Mouse (Mus musculus): ENCODE measurements around the gene Tgm4. TPM values are rescaled to one million over a fixed set of nuclear protein-coding genes. Genes with fewer than 3 reads are reported as not detected.
A peak's percentile ranks its signal among the peaks of the same experiment; 100 is the strongest.

The Tgm4 gene
- polyA plus RNA-seq, 2 experiments: 0.02 to 0.18 TPM

GRCm38 (mm10) chr9:123112805-123113521 lies 78.4 kb downstream of the Tgm4 start, which contains the start of the genes Zdhhc3 and Exosc7:
Gene Zdhhc3, minus strand, starts transcription at chr9:123113205.
Gene Exosc7, plus strand, starts transcription at chr9:123113215.
- peak; percentile 20; the same call in 1 of the 2 replicates for TF ChIP-seq CTCF (IDR thresholded peaks at IDR 0.05; ENCODE audit: low read depth)
- no peak for TF ChIP-seq EP300 (IDR thresholded peaks at IDR 0.05; ENCODE audit: low read depth)
- DNase-seq (ENCODE audit: low read depth in 3 of 3, low spot score in 3 of 3) (peak; percentile 77 to 82 (median 78)), ATAC-seq (ENCODE audit: insufficient read depth) (peak; percentile 95)
- no peaks in the 10 kb centered on the region; the same call in none of the 2 replicates for H3K36me3 ChIP-seq (replicated peaks; ENCODE audit: control insufficient read depth, insufficient read depth, low read depth)
- no peaks in the 10 kb centered on the region for H3K27me3 ChIP-seq (ENCODE audit: control insufficient read depth, insufficient read depth, low read length)
- peak within 1 kb of the TSS; percentile 68 to 78 for H3K4me3 ChIP-seq (ENCODE audit: insufficient read depth in 1 of 2, low read depth in 2 of 2, low read length in 2 of 2)
- H3K9me3 ChIP-seq (ENCODE audit: control insufficient read depth, low read length): no peaks in the 10 kb centered on the region
- under 1% methylated on average over 79 of the region's 79 CpGs for WGBS (ENCODE audit: insufficient replicate concordance)
- H3K4me1 ChIP-seq (replicated peaks; ENCODE audit: control insufficient read depth in 2 of 2, insufficient read depth in 2 of 2, low read length in 1 of 2): peaks cover 15 to 17% of the 10 kb centered on the region in 2 experiments
- peak within 1 kb of the TSS; percentile 91 for H3K4me2 ChIP-seq (ENCODE audit: low read depth)
- H3K27ac ChIP-seq: peak within 1 kb of the TSS; percentile 51
- H3K9ac ChIP-seq (replicated peaks): peak within 1 kb of the TSS; percentile 74

GRCm38 (mm10) chr9:123113931-123114330 lies 79.4 kb downstream of the Tgm4 start:
- TF ChIP-seq EP300 (IDR thresholded peaks at IDR 0.05; ENCODE audit: low read depth): no peak
- no peak for TF ChIP-seq CTCF (IDR thresholded peaks at IDR 0.05; ENCODE audit: low read depth)
- ATAC-seq (ENCODE audit: insufficient read depth) (no peak), DNase-seq (ENCODE audit: low read depth in 3 of 3, low spot score in 3 of 3) (no peak)
- Histone ChIP-seq H3K36me3 (replicated peaks; ENCODE audit: control insufficient read depth, insufficient read depth, low read depth) (peaks cover 4% of the 10 kb centered on the region), H3K9ac (replicated peaks) (peak overlapping the region; percentile 53), H3K27me3 (ENCODE audit: control insufficient read depth, insufficient read depth, low read length) (no peaks in the 10 kb centered on the region), H3K4me1 (replicated peaks; ENCODE audit: control insufficient read depth in 2 of 2, insufficient read depth in 2 of 2, low read length in 1 of 2) (peaks cover 15 to 17% of the 10 kb centered on the region in 2 experiments), H3K4me2 (ENCODE audit: low read depth) (peak overlapping the region; percentile 91), H3K4me3 (ENCODE audit: insufficient read depth in 1 of 2, low read depth in 2 of 2, low read length in 2 of 2) (peak overlapping the region; percentile 68 to 78), H3K9me3 (ENCODE audit: control insufficient read depth, low read length) (no peaks in the 10 kb centered on the region), H3K27ac (no peak overlapping the region)
- 42% methylated on average over 6 of the region's 6 CpGs for WGBS (ENCODE audit: insufficient replicate concordance)

- TF ChIP-seq CTCF (IDR thresholded peaks at IDR 0.05; ENCODE audit: low read depth): no peak
- no peak for TF ChIP-seq EP300 (IDR thresholded peaks at IDR 0.05; ENCODE audit: low read depth)
- no peak overlapping the region for H3K4me3 ChIP-seq (ENCODE audit: insufficient read depth in 1 of 2, low read depth in 2 of 2, low read length in 2 of 2)
- H3K9ac ChIP-seq (replicated peaks): no peak overlapping the region
- no peak for ATAC-seq (ENCODE audit: insufficient read depth)
- no peaks in the 10 kb centered on the region for H3K27me3 ChIP-seq (ENCODE audit: control insufficient read depth, insufficient read depth, low read length)
- H3K9me3 ChIP-seq (ENCODE audit: control insufficient read depth, low read length): no peaks in the 10 kb centered on the region
- WGBS (ENCODE audit: insufficient replicate concordance): 85% methylated on average over 1 of the region's 1 CpGs
- H3K36me3 ChIP-seq (replicated peaks; ENCODE audit: control insufficient read depth, insufficient read depth, low read depth): peaks cover 20% of the 10 kb centered on the region
- H3K4me2 ChIP-seq (ENCODE audit: low read depth): no peak overlapping the region
- DNase-seq (ENCODE audit: low read depth in 3 of 3, low spot score in 3 of 3): no peak
- peaks cover 15 to 17% of the 10 kb centered on the region in 2 experiments for H3K4me1 ChIP-seq (replicated peaks; ENCODE audit: control insufficient read depth in 2 of 2, insufficient read depth in 2 of 2, low read length in 1 of 2)
- no peak overlapping the region for H3K27ac ChIP-seq
Observed at GRCm38 (mm10) chr9:123115566-123115965, 81.0 kb downstream of the Tgm4 start.

Other genes with a start within 250 kb of the Tgm4 start
- gene Tcaim, start 229.2 kb upstream of the Tgm4 start, polyA plus RNA-seq (2012; rRNA removed): 1.4 TPM in 2 replicates
- gene Tcaim, start 229.2 kb upstream of the Tgm4 start, polyA plus RNA-seq (2014; fragmentation: Nextera tagmentation; extraction: Ambion mirVana): 2.0 and 2.1 TPM in 2 replicates
- gene Gm35549, start 190.7 kb upstream of the Tgm4 start, polyA plus RNA-seq (2012; rRNA removed): not detected in 2 replicates
- not detected in 2 replicates for gene Gm35549, start 190.7 kb upstream of the Tgm4 start, polyA plus RNA-seq (2014; fragmentation: Nextera tagmentation; extraction: Ambion mirVana)
- gene Zfp445, start 168.7 kb upstream of the Tgm4 start, polyA plus RNA-seq (2012; rRNA removed): 16.0 and 18.0 TPM in 2 replicates
- gene Zfp445, start 168.7 kb upstream of the Tgm4 start, polyA plus RNA-seq (2014; fragmentation: Nextera tagmentation; extraction: Ambion mirVana): 13.7 and 14.1 TPM in 2 replicates
- gene Zkscan7, start 149.0 kb upstream of the Tgm4 start, polyA plus RNA-seq (2012; rRNA removed): 0.80 and 0.85 TPM in 2 replicates
- 0.22 and 0.34 TPM in 2 replicates for gene Zkscan7, start 149.0 kb upstream of the Tgm4 start, polyA plus RNA-seq (2014; fragmentation: Nextera tagmentation; extraction: Ambion mirVana)
- 0.68 and 1.1 TPM in 2 replicates for gene Zfp105, start 111.7 kb upstream of the Tgm4 start, polyA plus RNA-seq (2012; rRNA removed)
- gene Zfp105, start 111.7 kb upstream of the Tgm4 start, polyA plus RNA-seq (2014; fragmentation: Nextera tagmentation; extraction: Ambion mirVana): 1.3 and 1.6 TPM in 2 replicates
- 6.1 and 9.1 TPM in 2 replicates for gene 1110059G10Rik, start 83.7 kb upstream of the Tgm4 start, polyA plus RNA-seq (2012; rRNA removed)
- gene 1110059G10Rik, start 83.7 kb upstream of the Tgm4 start, polyA plus RNA-seq (2014; fragmentation: Nextera tagmentation; extraction: Ambion mirVana): 17.9 and 19.0 TPM in 2 replicates
- 15.2 and 43.7 TPM in 2 replicates for gene Kif15, start 83.7 kb upstream of the Tgm4 start, polyA plus RNA-seq (2012; rRNA removed)
- 20.4 and 23.1 TPM in 2 replicates for gene Kif15, start 83.7 kb upstream of the Tgm4 start, polyA plus RNA-seq (2014; fragmentation: Nextera tagmentation; extraction: Ambion mirVana)
- gene Tmem42, start 13.4 kb upstream of the Tgm4 start, polyA plus RNA-seq (2012; rRNA removed): 3.2 and 3.9 TPM in 2 replicates
- gene Tmem42, start 13.4 kb upstream of the Tgm4 start, polyA plus RNA-seq (2014; fragmentation: Nextera tagmentation; extraction: Ambion mirVana): 6.1 and 6.6 TPM in 2 replicates
- gene Zdhhc3, start 78.5 kb downstream of the Tgm4 start, polyA plus RNA-seq (2012; rRNA removed): 11.2 and 18.3 TPM in 2 replicates
- 21.9 and 24.2 TPM in 2 replicates for gene Zdhhc3, start 78.5 kb downstream of the Tgm4 start, polyA plus RNA-seq (2014; fragmentation: Nextera tagmentation; extraction: Ambion mirVana)
- gene Exosc7, start 78.5 kb downstream of the Tgm4 start, polyA plus RNA-seq (2012; rRNA removed): 47.9 and 77.4 TPM in 2 replicates
- 84.1 and 85.7 TPM in 2 replicates for gene Exosc7, start 78.5 kb downstream of the Tgm4 start, polyA plus RNA-seq (2014; fragmentation: Nextera tagmentation; extraction: Ambion mirVana)
- gene Clec3b, start 116.2 kb downstream of the Tgm4 start, polyA plus RNA-seq (2012; rRNA removed): 0.22 TPM in 1 of 2 replicates, not detected in the other
- not detected in 2 replicates for gene Clec3b, start 116.2 kb downstream of the Tgm4 start, polyA plus RNA-seq (2014; fragmentation: Nextera tagmentation; extraction: Ambion mirVana)
- 0.27 and 0.38 TPM in 2 replicates for gene Cdcp1, start 181.3 kb downstream of the Tgm4 start, polyA plus RNA-seq (2012; rRNA removed)
- gene Cdcp1, start 181.3 kb downstream of the Tgm4 start, polyA plus RNA-seq (2014; fragmentation: Nextera tagmentation; extraction: Ambion mirVana): 0.15 and 0.35 TPM in 2 replicates
- 3.3 and 4.2 TPM in 2 replicates for gene Tmem158, start 226.0 kb downstream of the Tgm4 start, polyA plus RNA-seq (2012; rRNA removed)
- gene Tmem158, start 226.0 kb downstream of the Tgm4 start, polyA plus RNA-seq (2014; fragmentation: Nextera tagmentation; extraction: Ambion mirVana): 1.8 and 2.3 TPM in 2 replicates

All from liver, embryonic 14.5 days (tissue).